In the genomic region with DNA sequence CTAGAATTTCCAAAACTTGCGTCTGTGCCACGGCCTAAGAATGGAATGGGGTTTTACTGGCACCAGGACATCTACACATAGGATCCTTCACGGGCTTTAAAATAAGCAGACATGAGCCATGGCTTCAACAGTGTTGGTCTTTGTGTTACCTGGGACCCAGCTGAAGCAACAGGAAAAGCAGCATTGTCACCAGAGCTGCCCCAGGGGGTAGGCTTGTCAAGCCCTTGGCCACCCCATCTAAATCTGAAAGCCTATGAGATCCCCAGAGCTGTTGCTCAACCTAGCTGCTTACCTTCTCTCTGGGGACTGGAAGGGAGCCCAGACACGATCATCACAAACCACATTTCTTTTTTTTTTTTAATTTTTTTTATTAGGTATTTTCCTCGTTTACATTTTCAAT, we compare ENCODE assay signal across 23 mouse cellular contexts. TPM values are rescaled to one million over a fixed set of nuclear protein-coding genes. Genes with fewer than 3 reads are reported as not detected.
A peak's percentile ranks its signal among the peaks of the same experiment; 100 is the strongest.
DNase-seq lines count a peak whose midpoint lies in the region; ATAC-seq and TF ChIP-seq lines count a peak whose summit lies in the region.
"Had no signal": no experiment of that assay in that cellular context is flagged by ENCODE, and none has a peak within 500 bp of the region (broad histone marks: within the 10 kb centered on the region; RNA-seq: fewer than 3 reads in every experiment).

No protein-coding gene starts in this region.

- TF ChIP-seq EP300 in liver, embryonic 14.5 days (IDR thresholded peaks at IDR 0.05; ENCODE audit: low read depth), result no peak

- peak overlapping the region; percentile 73 for H3K4me2 ChIP-seq in liver, embryonic 14.5 days (ENCODE audit: low read depth)
- H3K4me2 ChIP-seq: hindbrain, embryonic 12.5 days; midbrain, embryonic 13.5 days; neural tube, embryonic 13.5 days had no signal

- no peak for ATAC-seq in liver, embryonic 14.5 days (ENCODE audit: insufficient read depth)
- ATAC-seq: CD4-positive, CD25-positive, alpha-beta regulatory T cell, adult 4 months; forebrain, postnatal 0 days; inflammation-experienced regulatory T-cells, adult 6 months had no signal

- H3K36me3 ChIP-seq in heart, embryonic 10.5 days, result no peaks in the 10 kb centered on the region
- H3K36me3 ChIP-seq in liver, embryonic 14.5 days (replicated peaks; ENCODE audit: control insufficient read depth, insufficient read depth, low read depth), result no peaks in the 10 kb centered on the region
- H3K36me3 ChIP-seq: hindbrain, embryonic 12.5 days; midbrain, embryonic 13.5 days; neural tube, embryonic 13.5 days had no signal

- TF ChIP-seq POLR2A in bone marrow, adult 2 months (IDR thresholded peaks at IDR 0.05; ENCODE audit: borderline replicate concordance, control insufficient read depth, low read depth, low read length), result no peak

- no peaks in the 10 kb centered on the region for H3K9me3 ChIP-seq in heart, embryonic 10.5 days
- no peaks in the 10 kb centered on the region for H3K9me3 ChIP-seq in liver, embryonic 14.5 days (ENCODE audit: control insufficient read depth, low read length)
- H3K9me3 ChIP-seq: hindbrain, embryonic 12.5 days; midbrain, embryonic 13.5 days; neural tube, embryonic 13.5 days had no signal

- H3K4me3 ChIP-seq in heart, embryonic 10.5 days, result no peak overlapping the region
- H3K4me3 ChIP-seq in bone marrow, adult 2 months (replicated peaks; ENCODE audit: control insufficient read depth, low read depth, low read length), result no peak overlapping the region
- no peak overlapping the region for H3K4me3 ChIP-seq in liver, embryonic 14.5 days (ENCODE audit: insufficient read depth in 1 of 2, low read depth in 2 of 2, low read length in 2 of 2)
- H3K4me3 ChIP-seq: hindbrain, embryonic 12.5 days; left cerebral cortex, adult 2 months; midbrain, embryonic 13.5 days; neural tube, embryonic 13.5 days had no signal

- H3K27me3 ChIP-seq in heart, embryonic 10.5 days (ENCODE audit: insufficient read depth, poor library complexity, severe bottlenecking), result no peaks in the 10 kb centered on the region
- no peaks in the 10 kb centered on the region for H3K27me3 ChIP-seq in liver, embryonic 14.5 days (ENCODE audit: control insufficient read depth, insufficient read depth, low read length)
- H3K27me3 ChIP-seq: hindbrain, embryonic 12.5 days; midbrain, embryonic 13.5 days; neural tube, embryonic 13.5 days had no signal

- WGBS in heart, embryonic 10.5 days, result 83% methylated on average over 5 of the region's 5 CpGs
- 55% methylated on average over 5 of the region's 5 CpGs for WGBS in bone marrow, adult 2 months
- 70% methylated on average over 5 of the region's 5 CpGs for WGBS in liver, embryonic 14.5 days (ENCODE audit: insufficient replicate concordance)

- TF ChIP-seq CTCF in bone marrow, adult 2 months (IDR thresholded peaks at IDR 0.05; ENCODE audit: control insufficient read depth, insufficient read depth, low read length), result no peak
- TF ChIP-seq CTCF in liver, embryonic 14.5 days (IDR thresholded peaks at IDR 0.05; ENCODE audit: low read depth), result no peak

- peak overlapping the region; percentile 72; the same call in 1 of the 2 replicates for H3K27ac ChIP-seq in heart, embryonic 10.5 days
- peak overlapping the region; percentile 41; the same call in 1 of the 2 replicates for H3K27ac ChIP-seq in bone marrow, adult 2 months (ENCODE audit: control insufficient read depth, insufficient read depth, low read depth, low read length, poor library complexity)
- H3K27ac ChIP-seq in liver, embryonic 14.5 days, result peak overlapping the region; percentile 95
- H3K27ac ChIP-seq: hindbrain, embryonic 12.5 days; left cerebral cortex, adult 2 months; midbrain, embryonic 13.5 days; neural tube, embryonic 13.5 days had no signal

- H3K9ac ChIP-seq in liver, embryonic 14.5 days (replicated peaks), result peak overlapping the region; percentile 66
- H3K9ac ChIP-seq: forebrain, postnatal 0 days; hindbrain, embryonic 12.5 days; midbrain, embryonic 13.5 days; neural tube, embryonic 13.5 days had no signal

- no peak for DNase-seq in heart, embryonic 10.5 days (ENCODE audit: low spot score)
- no peak for DNase-seq in heart, postnatal 4 days
- DNase-seq in 416B (ENCODE audit: low read depth), result peak; percentile 49
- DNase-seq in liver, embryonic 14.5 days (ENCODE audit: low read depth in 3 of 3, low spot score in 3 of 3), result no peak
- DNase-seq in thymus, adult 18-20 months, result no peak
- DNase-seq in cerebellum, postnatal 4 days (ENCODE audit: low spot score in 2 of 2), result no peak
- DNase-seq: adrenal gland, postnatal 14 days; cerebellum, adult 11 months; cerebellum, postnatal 14 days; forebrain, postnatal 0 days; heart, adult 11 months; kidney, adult 9 months; kidney, postnatal 25 days; left cerebral cortex, postnatal 4 days; lung, adult 18-20 months; lung, postnatal 14 days had no signal

- peaks cover 66% of the 10 kb centered on the region for H3K4me1 ChIP-seq in heart, embryonic 10.5 days
- peaks cover 4% of the 10 kb centered on the region for H3K4me1 ChIP-seq in bone marrow, adult 2 months (ENCODE audit: control insufficient read depth, insufficient read depth, low read length)
- peaks cover 66 to 71% of the 10 kb centered on the region in 2 experiments for H3K4me1 ChIP-seq in liver, embryonic 14.5 days (replicated peaks; ENCODE audit: control insufficient read depth in 2 of 2, insufficient read depth in 2 of 2, low read length in 1 of 2)

RNA-seq across cellular contexts. Expression of a gene that starts 31.6 kb away (rescaled TPM):
- polyA plus RNA-seq in heart, embryonic 10.5 days (2016; fragmentation: Nextera tagmentation; extraction: Ambion mirVana), result 8.4 and 11.0 TPM in 2 replicates
- total RNA-seq in heart, postnatal 4 days (2021), result 10 to 100 TPM; 70.2 to 74.8 TPM
- polyA plus RNA-seq in bone marrow, adult 2 months (2011; ENCODE audit: insufficient read depth, insufficient read length, low replicate concordance, missing spikeins), result 20.7 and 26.7 TPM in 2 replicates
- 22.1 and 24.6 TPM in 2 replicates for polyA plus RNA-seq in liver, embryonic 14.5 days (2012; rRNA removed)
- 13.6 and 14.1 TPM in 2 replicates for polyA plus RNA-seq in liver, embryonic 14.5 days (2014; fragmentation: Nextera tagmentation; extraction: Ambion mirVana)

Comparison
In these comparisons a context has a peak if more than half of its experiments do, and no peak if none do; other contexts are left out.
1. H3K27ac ChIP-seq: peak in every context shown above with its lines; median percentile 95 in liver, embryonic 14.5 days; 72 in heart, embryonic 10.5 days; 41 in bone marrow, adult 2 months.